Mouse (Mus musculus) myocyte (in vitro differentiated cells): Measurements from ENCODE around the gene 4930442H23Rik. TPM values are rescaled to one million over a fixed set of nuclear protein-coding genes. Genes with fewer than 3 reads are reported as not detected.

ENCODE experiments used
- H3K27me3 ChIP-seq: one replicate; pipeline ENCODE4 v1.6.1; 2011; ENCODE audit not compliant: control insufficient read depth, insufficient read depth, insufficient read length
- H3K36me3 ChIP-seq: one replicate; pipeline ENCODE4 v1.6.1; 2011; ENCODE audit not compliant: control insufficient read depth, insufficient read depth
- H3K4me2 ChIP-seq: one replicate; pipeline ENCODE4 v1.6.1; 2011; ENCODE audit warnings: low read depth, control low read depth
- H3K4me3 ChIP-seq: one replicate; pipeline ENCODE4 v1.5.1; 2011; ENCODE audit warnings: mild to moderate bottlenecking, control low read depth, moderate library complexity
- H3K79me2 ChIP-seq: one replicate; pipeline ENCODE4 v1.6.1; 2011; ENCODE audit not compliant: control insufficient read depth, insufficient read depth
- H3ac ChIP-seq: one replicate; pipeline ENCODE4 v1.6.1; 2011; ENCODE audit not compliant: control insufficient read depth, insufficient read length
- CEBPB ChIP-seq: IDR thresholded peaks from 2 replicates; pipeline ENCODE4 v1.6.1; 2011; ENCODE audit warnings: mild to moderate bottlenecking, moderate library complexity; ENCODE audit not compliant: poor library complexity, insufficient read depth, severe bottlenecking
- E2F4 ChIP-seq: IDR thresholded peaks from one replicate; pipeline ENCODE4 v1.6.1; 2011; ENCODE audit warnings: mild to moderate bottlenecking, control low read depth, moderate library complexity; ENCODE audit not compliant: insufficient read depth
- MAX ChIP-seq: IDR thresholded peaks from one replicate; pipeline ENCODE4 v1.6.1; 2011; ENCODE audit warnings: low read depth, mild to moderate bottlenecking, control low read depth
- MYOD1 ChIP-seq, 3 experiments: IDR thresholded peaks; one replicate each; pipeline ENCODE4 v1.6.1; 2011; ENCODE audit warnings: control low read depth in 2 of 3, low read depth in 2 of 3, mild to moderate bottlenecking in 2 of 3, moderate library complexity in 1 of 3; ENCODE audit not compliant: insufficient read length in 2 of 3, control insufficient read depth in 1 of 3
- MYOG ChIP-seq, 3 experiments: IDR thresholded peaks; one replicate each; pipeline ENCODE4 v1.6.1; 2011; ENCODE audit warnings: control low read depth in 2 of 3, low read depth in 2 of 3, mild to moderate bottlenecking in 2 of 3; ENCODE audit not compliant: insufficient read length in 2 of 3, control insufficient read depth in 1 of 3, insufficient read depth in 1 of 3
- POLR2A ChIP-seq: IDR thresholded peaks from one replicate; pipeline ENCODE4 v1.6.1; 2011; ENCODE audit warnings: low read depth, mild to moderate bottlenecking, control low read depth, moderate library complexity; ENCODE audit not compliant: insufficient read length
- POLR2AphosphoS2 ChIP-seq: IDR thresholded peaks from one replicate; pipeline ENCODE4 v1.6.1; 2011; ENCODE audit warnings: low read depth, control low read depth; ENCODE audit not compliant: insufficient read length
- REST ChIP-seq: IDR thresholded peaks from one replicate; pipeline ENCODE4 v1.6.1; 2011; ENCODE audit warnings: mild to moderate bottlenecking, control low read depth, moderate library complexity; ENCODE audit not compliant: insufficient read depth, insufficient read length
- SRF ChIP-seq: IDR thresholded peaks from one replicate; pipeline ENCODE4 v1.6.1; 2011; ENCODE audit warnings: low read depth; ENCODE audit not compliant: control insufficient read depth, insufficient read length
- TCF12 ChIP-seq: IDR thresholded peaks from one replicate; pipeline ENCODE4 v1.6.1; 2011; ENCODE audit warnings: mild to moderate bottlenecking, control low read depth; ENCODE audit not compliant: poor library complexity, insufficient read depth, severe bottlenecking
- TCF3 ChIP-seq: IDR thresholded peaks from one replicate; pipeline ENCODE4 v1.6.1; 2011; ENCODE audit warnings: low read depth, control low read depth; ENCODE audit not compliant: insufficient read length
- USF1 ChIP-seq: IDR thresholded peaks from one replicate; pipeline ENCODE4 v1.6.1; 2011; ENCODE audit warnings: low read depth, mild to moderate bottlenecking, control low read depth, moderate library complexity
- polyA plus RNA-seq: library from polyadenylated mRNA; unstranded; fragments of >200 nt; fragmentation: generic; extraction: Trizol; gene quantifications from one replicate; pipeline ENCODE4 v1.2.1, GENCODE M21; 2012; ENCODE audit warnings: missing spikeins

Gene 4930442H23Rik
- polyA plus RNA-seq, 1 experiment = 0.12 TPM

GRCm38 (mm10) chr10:81196470-81197065 lies 12.9 kb upstream of the 4930442H23Rik start:
- Histone ChIP-seq H3K4me2 (peak overlapping the region; percentile 59), H3K4me3 (peak overlapping the region; percentile 30), H3ac (no peak overlapping the region), H3K36me3 (no peaks in the 10 kb centered on the region), H3K79me2 (no peaks in the 10 kb centered on the region), H3K27me3 (no peaks in the 10 kb centered on the region)
- peak in 1 of 3 experiments; percentile 65 for TF ChIP-seq MYOG (IDR thresholded peaks at IDR 0.05; ENCODE audit: control insufficient read depth in 1 of 3, insufficient read depth in 1 of 3, insufficient read length in 2 of 3, low read depth in 2 of 3)
- no peak for TF ChIP-seq USF1
- peak; percentile 40 for TF ChIP-seq POLR2AphosphoS2
- TF ChIP-seq MYOD1 (IDR thresholded peaks at IDR 0.05; ENCODE audit: control insufficient read depth in 1 of 3, insufficient read length in 2 of 3, low read depth in 2 of 3) = peak in 2 of 3 experiments; percentile 5 to 70
- no peak for TF ChIP-seq REST
- TF ChIP-seq MAX = no peak

GRCm38 (mm10) chr10:81195300-81195699 lies 11.7 kb upstream of the 4930442H23Rik start:
- Histone ChIP-seq H3K79me2 (no peaks in the 10 kb centered on the region), H3K4me2 (peak overlapping the region; percentile 59), H3K27me3 (no peaks in the 10 kb centered on the region), H3ac (no peak overlapping the region), H3K36me3 (no peaks in the 10 kb centered on the region), H3K4me3 (peak overlapping the region; percentile 30)
- no peak for TF ChIP-seq USF1
- TF ChIP-seq REST = no peak
- TF ChIP-seq TCF3 = no peak
- TF ChIP-seq MAX = no peak
- TF ChIP-seq POLR2A = peak; percentile 60
- peak in 2 of 3 experiments; percentile 32 to 63 for TF ChIP-seq MYOG (IDR thresholded peaks at IDR 0.05; ENCODE audit: control insufficient read depth in 1 of 3, insufficient read depth in 1 of 3, insufficient read length in 2 of 3, low read depth in 2 of 3)
- no peak for TF ChIP-seq CEBPB
- no peak for TF ChIP-seq E2F4
- TF ChIP-seq TCF12 = no peak
- no peak for TF ChIP-seq POLR2AphosphoS2
- no peak for TF ChIP-seq SRF
- TF ChIP-seq MYOD1 (IDR thresholded peaks at IDR 0.05; ENCODE audit: control insufficient read depth in 1 of 3, insufficient read length in 2 of 3, low read depth in 2 of 3) = peak in 2 of 3 experiments; percentile 69 to 95

GRCm38 (mm10) chr10:81193991-81194774 lies 10.5 kb upstream of the 4930442H23Rik start:
- Histone ChIP-seq H3K4me2 (peak overlapping the region; percentile 86), H3K4me3 (peak overlapping the region; percentile 30), H3K79me2 (no peaks in the 10 kb centered on the region), H3K36me3 (peaks cover 5% of the 10 kb centered on the region), H3K27me3 (no peaks in the 10 kb centered on the region), H3ac (no peak overlapping the region)
- TF ChIP-seq MYOD1 (IDR thresholded peaks at IDR 0.05; ENCODE audit: control insufficient read depth in 1 of 3, insufficient read length in 2 of 3, low read depth in 2 of 3) (peak in 2 of 3 experiments; percentile 91 to 97), CEBPB (no peak), SRF (peak; percentile 98), POLR2A (peak; percentile 48), E2F4 (no peak), USF1 (no peak), TCF12 (peak; percentile 6), MYOG (IDR thresholded peaks at IDR 0.05; ENCODE audit: control insufficient read depth in 1 of 3, insufficient read depth in 1 of 3, insufficient read length in 2 of 3, low read depth in 2 of 3) (peak; percentile 64 to 94 (median 92)), TCF3 (peak; percentile 28), MAX (no peak), POLR2AphosphoS2 (peak; percentile 63), REST (no peak)

GRCm38 (mm10) chr10:81192968-81193501 lies 9.4 kb upstream of the 4930442H23Rik start:
- Histone ChIP-seq H3K4me2 (peak overlapping the region; percentile 86), H3ac (peak overlapping the region; percentile 65), H3K36me3 (peaks cover 5% of the 10 kb centered on the region), H3K79me2 (no peaks in the 10 kb centered on the region), H3K27me3 (no peaks in the 10 kb centered on the region), H3K4me3 (peak overlapping the region; percentile 15)
- TF ChIP-seq CEBPB = no peak
- TF ChIP-seq TCF12 = no peak
- TF ChIP-seq MYOD1 (IDR thresholded peaks at IDR 0.05; ENCODE audit: control insufficient read depth in 1 of 3, insufficient read length in 2 of 3, low read depth in 2 of 3) = peak; percentile 45 to 98 (median 93)
- TF ChIP-seq POLR2AphosphoS2 = no peak
- no peak for TF ChIP-seq USF1
- no peak for TF ChIP-seq SRF
- TF ChIP-seq REST = no peak
- TF ChIP-seq MYOG (IDR thresholded peaks at IDR 0.05; ENCODE audit: control insufficient read depth in 1 of 3, insufficient read depth in 1 of 3, insufficient read length in 2 of 3, low read depth in 2 of 3) = peak in 2 of 3 experiments; percentile 10 to 77
- TF ChIP-seq POLR2A = peak; percentile 11
- peak; percentile 49 for TF ChIP-seq TCF3
- TF ChIP-seq MAX = no peak
- TF ChIP-seq E2F4 = no peak
